In the genomic region with DNA sequence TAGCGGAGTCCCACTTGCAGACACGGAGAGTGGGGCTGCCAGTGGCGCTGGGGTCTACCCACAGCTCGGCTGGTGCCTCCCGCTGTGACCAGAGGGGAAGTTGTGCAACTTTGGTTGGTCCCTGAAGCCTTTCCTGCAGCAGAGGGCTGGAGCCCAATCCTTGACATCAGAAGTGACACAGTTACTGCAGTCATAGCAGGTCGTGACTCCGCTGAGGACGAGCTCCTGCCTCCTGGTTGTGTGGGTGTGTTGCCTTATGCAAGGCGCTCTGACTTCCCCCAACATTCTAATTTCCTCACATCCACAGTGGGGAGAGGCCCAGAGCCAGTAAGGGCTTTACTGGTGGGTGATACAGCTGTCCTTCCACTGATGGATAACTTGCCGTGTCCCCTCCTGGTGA, we compare ENCODE assay signal across 11 mouse cellular contexts. TPM values are rescaled to one million over a fixed set of nuclear protein-coding genes. Genes with fewer than 3 reads are reported as not detected.
DNase-seq lines count a peak whose midpoint lies in the region.
"Had no signal": no experiment of that assay in that cellular context is flagged by ENCODE, and none has a peak within 500 bp of the region (broad histone marks: within the 10 kb centered on the region; RNA-seq: fewer than 3 reads in every experiment).

No protein-coding gene starts in this region.

- DNase-seq in heart, adult 9 months (ENCODE audit: low spot score in 2 of 2), result peak; percentile 58 to 62
- DNase-seq in heart, adult 8-10 months (ENCODE audit: low spot score), result no peak
- DNase-seq in CD4-positive, CD25-positive, alpha-beta regulatory T cell, adult 2 months (ENCODE audit: low read depth, low spot score), result peak; percentile 17
- peak; percentile 62 to 65 for DNase-seq in adrenal gland, postnatal 36 days
- peak; percentile 26 for DNase-seq in lung, postnatal 10 days
- DNase-seq in kidney, postnatal 25 days, result no peak
- no peak for DNase-seq in kidney, adult 18-20 months
- DNase-seq in embryo, embryonic 10.5 days (ENCODE audit: low spot score), result no peak
- DNase-seq: embryo, embryonic 11 days; right cerebral cortex, postnatal 25 days; thymus, postnatal 36 days had no signal

RNA-seq across cellular contexts. Expression of a gene that starts 17.6 kb away (rescaled TPM):
- 1 to 10 TPM; 3.5 to 5.7 (median 3.9) TPM for total RNA-seq in heart, adult 8-10 months (2022)
- total RNA-seq in adrenal gland, postnatal 36 days (2021), result 1 to 10 TPM; 5.8 to 7.6 TPM

Comparison
In these comparisons a context has a peak if more than half of its experiments do, and no peak if none do; other contexts are left out.
1. DNase-seq: peak in heart, adult 9 months (2 of 2), CD4-positive, CD25-positive, alpha-beta regulatory T cell, adult 2 months (single experiment), adrenal gland, postnatal 36 days (2 of 2) and lung, postnatal 10 days (single experiment); none in heart, adult 8-10 months (single experiment), kidney, postnatal 25 days (0 of 2), kidney, adult 18-20 months (single experiment) and embryo, embryonic 10.5 days (single experiment).